Mouse (Mus musculus) embryonic facial prominence, embryonic 11.5 days (tissue): ENCODE results near the gene Bcl7c. TPM values are rescaled to one million over a fixed set of nuclear protein-coding genes. Genes with fewer than 3 reads are reported as not detected.

Experiments used
- ATAC-seq: fragments of 200-750 bp; cut with Nextera tagmentation; replicated peaks from 2 replicates; pipeline ENCODE4 v1.8.0; 2017; ENCODE audit warnings: low read depth; ENCODE audit not compliant: insufficient number of reproducible peaks, low FRiP score, low TSS enrichment
- DNase-seq: peaks from one replicate; pipeline ENCODE4 v3.0.0-alpha.2; 2015; ENCODE audit warnings: low spot score
- H3K27ac ChIP-seq: fragments of 300-500 bp; sonication (generic); replicated peaks from 2 replicates; pipeline ENCODE4 v1.5.1; 2014; ENCODE audit warnings: mild to moderate bottlenecking, low read depth, low read length, control low read depth
- H3K27me3 ChIP-seq: fragments of 300-500 bp; sonication (generic); 2 replicates; pipeline ENCODE4 v1.6.1; 2014; ENCODE audit warnings: mild to moderate bottlenecking, low read length, moderate library complexity, mixed read lengths; ENCODE audit not compliant: control insufficient read depth, insufficient read depth
- H3K36me3 ChIP-seq: fragments of 300-500 bp; sonication (generic); replicated peaks from 2 replicates; pipeline ENCODE4 v1.6.1; 2014; ENCODE audit warnings: low read depth, mild to moderate bottlenecking, low read length, moderate library complexity, mixed read lengths; ENCODE audit not compliant: control insufficient read depth, insufficient read depth
- H3K4me1 ChIP-seq: fragments of 300-500 bp; sonication (generic); 2 replicates; pipeline ENCODE4 v1.6.1; 2014; ENCODE audit warnings: low read length, mixed read lengths; ENCODE audit not compliant: control insufficient read depth, insufficient read depth
- H3K4me2 ChIP-seq: fragments of 300-500 bp; sonication (generic); 2 replicates; pipeline ENCODE4 v1.6.1; 2014; ENCODE audit warnings: low read depth, mild to moderate bottlenecking, control low read depth, low read length, moderate library complexity
- H3K4me3 ChIP-seq: fragments of 300-500 bp; sonication (generic); 2 replicates; pipeline ENCODE4 v1.5.1; 2014; ENCODE audit warnings: low read depth, low read length, control low read depth
- H3K9ac ChIP-seq: fragments of 300-500 bp; sonication (generic); replicated peaks from 2 replicates; pipeline ENCODE4 v1.6.1; 2014; ENCODE audit warnings: mild to moderate bottlenecking, control low read depth, low read length
- H3K9me3 ChIP-seq: fragments of 300-500 bp; sonication (generic); replicated peaks from 2 replicates; pipeline ENCODE4 v1.6.1; 2016; ENCODE audit warnings: mild to moderate bottlenecking, low read length, inconsistent platforms, mixed read lengths; ENCODE audit not compliant: control insufficient read depth
- WGBS: fragments of 180-500 bp; shearing (Covaris S2); extraction: QIAGEN DNeasy Blood & Tissue Kit; methylation state at CpG from one replicate; pipeline ENCODE4 v1.1.7; 2014; 5-methylcytosine and 5-hydroxymethylcytosine counted together
- polyA plus RNA-seq: library from polyadenylated mRNA; unstranded; fragments of >200 nt; fragmentation: Nextera tagmentation; extraction: Ambion mirVana; gene quantifications from 2 replicates; pipeline ENCODE4 v1.2.1, GENCODE M21; 2014

Bcl7c gene
- polyA plus RNA-seq, 1 experiment from 2014 or later, result 86.6 TPM

GRCm38 (mm10) chr7:127727898-127728297, 19.2 kb upstream of the Bcl7c start:
- no peak for ATAC-seq
- Histone ChIP-seq H3K4me1 (no peaks in the 10 kb centered on the region), H3K27ac (no peak overlapping the region), H3K4me3 (no peak overlapping the region), H3K27me3 (no peaks in the 10 kb centered on the region), H3K4me2 (no peak overlapping the region), H3K36me3 (no peaks in the 10 kb centered on the region), H3K9me3 (no peaks in the 10 kb centered on the region), H3K9ac (no peak overlapping the region)
- 87% methylated on average over 7 of the region's 7 CpGs for WGBS
- DNase-seq, result no peak

- no peak overlapping the region for H3K9ac ChIP-seq
- H3K9me3 ChIP-seq, result no peaks in the 10 kb centered on the region
- DNase-seq (no peak), ATAC-seq (no peak)
- WGBS, result 51% methylated on average over 6 of the region's 6 CpGs
- no peaks in the 10 kb centered on the region for H3K36me3 ChIP-seq
- no peak overlapping the region for H3K27ac ChIP-seq
- H3K4me3 ChIP-seq, result no peak overlapping the region
- no peaks in the 10 kb centered on the region for H3K4me1 ChIP-seq
- H3K27me3 ChIP-seq, result no peaks in the 10 kb centered on the region
- H3K4me2 ChIP-seq, result no peak overlapping the region
Measured at GRCm38 (mm10) chr7:127725924-127726323, 17.2 kb upstream of the Bcl7c start.

GRCm38 (mm10) chr7:127725490-127725889, 16.8 kb upstream of the Bcl7c start:
- Histone ChIP-seq H3K4me1 (no peaks in the 10 kb centered on the region), H3K4me3 (no peak overlapping the region), H3K4me2 (no peak overlapping the region), H3K9ac (no peak overlapping the region), H3K27me3 (no peaks in the 10 kb centered on the region), H3K9me3 (no peaks in the 10 kb centered on the region), H3K27ac (no peak overlapping the region), H3K36me3 (no peaks in the 10 kb centered on the region)
- WGBS, result 52% methylated on average over 2 of the region's 2 CpGs
- ATAC-seq, result no peak
- no peak for DNase-seq

GRCm38 (mm10) chr7:127719258-127719657, 10.5 kb upstream of the Bcl7c start:
- no peak overlapping the region for H3K27ac ChIP-seq
- H3K4me1 ChIP-seq, result no peaks in the 10 kb centered on the region
- H3K9me3 ChIP-seq, result no peaks in the 10 kb centered on the region
- no peak overlapping the region for H3K9ac ChIP-seq
- H3K4me2 ChIP-seq, result no peak overlapping the region
- 85% methylated on average over 6 of the region's 6 CpGs for WGBS
- ATAC-seq (no peak), DNase-seq (no peak)
- H3K36me3 ChIP-seq, result no peaks in the 10 kb centered on the region
- no peaks in the 10 kb centered on the region for H3K27me3 ChIP-seq
- no peak overlapping the region for H3K4me3 ChIP-seq

GRCm38 (mm10) chr7:127718339-127718738, 9.6 kb upstream of the Bcl7c start:
- no peak for ATAC-seq

GRCm38 (mm10) chr7:127716992-127717391, 8.3 kb upstream of the Bcl7c start:
- H3K36me3 ChIP-seq, result no peaks in the 10 kb centered on the region
- peak; percentile 17 for ATAC-seq
- peak overlapping the region; percentile 57 for H3K4me2 ChIP-seq
- H3K9ac ChIP-seq, result peak overlapping the region; percentile 59
- H3K27ac ChIP-seq, result no peak overlapping the region
- H3K4me3 ChIP-seq, result peak overlapping the region; percentile 28
- H3K9me3 ChIP-seq, result no peaks in the 10 kb centered on the region
- 2% methylated on average over 41 of the region's 41 CpGs for WGBS
- no peaks in the 10 kb centered on the region for H3K27me3 ChIP-seq
- no peaks in the 10 kb centered on the region; the same call in 1 of the 2 replicates for H3K4me1 ChIP-seq
- peak; percentile 64 for DNase-seq

More at GRCm38 (mm10) chr7:127718339-127718738, 9.6 kb upstream of the Bcl7c start:
- no peak for DNase-seq
- H3K27me3 ChIP-seq, result no peaks in the 10 kb centered on the region
- no peak overlapping the region for H3K9ac ChIP-seq
- H3K36me3 ChIP-seq, result no peaks in the 10 kb centered on the region
- no peaks in the 10 kb centered on the region for H3K4me1 ChIP-seq
- H3K27ac ChIP-seq, result no peak overlapping the region
- H3K9me3 ChIP-seq, result no peaks in the 10 kb centered on the region
- WGBS, result 92% methylated on average over 6 of the region's 6 CpGs
- H3K4me2 ChIP-seq, result no peak overlapping the region
- H3K4me3 ChIP-seq, result no peak overlapping the region

- Histone ChIP-seq H3K4me3 (no peak overlapping the region), H3K27ac (no peak overlapping the region), H3K27me3 (no peaks in the 10 kb centered on the region), H3K4me1 (peaks cover 6% of the 10 kb centered on the region), H3K36me3 (no peaks in the 10 kb centered on the region), H3K9ac (no peak overlapping the region), H3K4me2 (no peak overlapping the region), H3K9me3 (no peaks in the 10 kb centered on the region)
- WGBS, result 82% methylated on average over 4 of the region's 4 CpGs
- DNase-seq (no peak), ATAC-seq (no peak)
Measured at GRCm38 (mm10) chr7:127714816-127715215, 6.1 kb upstream of the Bcl7c start.

GRCm38 (mm10) chr7:127712461-127713385, 4.0 kb upstream of the Bcl7c start, which contains the start of gene Ctf1:
Ctf1 (plus strand) TSS chr7:127712736.
- peaks cover 6% of the 10 kb centered on the region for H3K4me1 ChIP-seq
- 2% methylated on average over 28 of the region's 28 CpGs for WGBS
- H3K9ac ChIP-seq, result peak within 1 kb of the TSS; percentile 51
- peak; percentile 93 for DNase-seq
- no peaks in the 10 kb centered on the region for H3K36me3 ChIP-seq
- no peaks in the 10 kb centered on the region for H3K9me3 ChIP-seq
- peak within 1 kb of the TSS; percentile 90 for H3K27ac ChIP-seq
- H3K27me3 ChIP-seq, result no peaks in the 10 kb centered on the region
- peak within 1 kb of the TSS; percentile 37 for H3K4me3 ChIP-seq
- peak within 1 kb of the TSS; percentile 61 for H3K4me2 ChIP-seq
- peak; percentile 37 for ATAC-seq
